Mouse (Mus musculus) CD4-positive, CD25-positive, alpha-beta regulatory T cell, adult 4 months (primary cell): ENCODE measurements around the gene Aire. TPM values are rescaled to one million over a fixed set of nuclear protein-coding genes. Genes with fewer than 3 reads are reported as not detected.
A peak's percentile ranks its signal among the peaks of the same experiment; 100 is the strongest.
"Not testable (repeated sequence)": the region's sequence is repeated elsewhere in the genome, so short reads cannot be mapped to it uniquely, and the experiment has no call there.

Experiments
- ATAC-seq: one replicate; pipeline ENCODE4 v1.8.0; 2017
- polyA plus RNA-seq, 2 experiments: library from polyadenylated mRNA; unstranded; fragments of 100-300 nt; shearing (Covaris generic); gene quantifications; one replicate each; pipeline ENCODE4 v1.2.1; 2017

Aire gene
- polyA plus RNA-seq, 2 experiments from 2014 or later, result 0.33 TPM; not detected in 1

DNA sequence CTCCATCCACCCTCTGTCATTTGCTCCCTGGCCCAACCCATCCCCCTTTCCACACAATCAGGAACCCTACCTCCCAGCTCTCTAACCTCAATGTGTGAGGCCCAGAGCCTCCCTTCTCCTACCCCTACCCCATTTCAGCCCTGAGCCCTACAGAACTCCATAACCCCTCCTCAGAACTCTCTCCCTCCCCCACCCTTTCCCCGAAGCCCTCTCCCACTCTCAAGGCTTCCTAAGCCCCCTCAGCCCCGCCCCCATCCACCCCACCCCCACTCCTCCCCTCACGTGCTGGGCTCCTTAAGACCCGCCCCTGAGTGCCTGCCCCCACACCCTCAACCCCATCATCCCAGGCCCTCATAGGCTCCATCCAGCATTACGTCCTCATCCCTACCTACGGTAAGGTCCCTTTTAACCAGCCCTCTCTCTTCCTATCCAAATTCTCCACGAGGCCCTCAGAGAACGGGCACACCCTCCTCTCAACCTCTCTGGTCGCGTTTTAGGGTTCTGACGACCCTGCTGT lies 6.2 kb upstream of the Aire start:
- ATAC-seq, result no peak

- ATAC-seq, result no peak
Measured at GRCm38 (mm10) chr10:78048061-78048730, 4.8 kb upstream of the Aire start.

DNA sequence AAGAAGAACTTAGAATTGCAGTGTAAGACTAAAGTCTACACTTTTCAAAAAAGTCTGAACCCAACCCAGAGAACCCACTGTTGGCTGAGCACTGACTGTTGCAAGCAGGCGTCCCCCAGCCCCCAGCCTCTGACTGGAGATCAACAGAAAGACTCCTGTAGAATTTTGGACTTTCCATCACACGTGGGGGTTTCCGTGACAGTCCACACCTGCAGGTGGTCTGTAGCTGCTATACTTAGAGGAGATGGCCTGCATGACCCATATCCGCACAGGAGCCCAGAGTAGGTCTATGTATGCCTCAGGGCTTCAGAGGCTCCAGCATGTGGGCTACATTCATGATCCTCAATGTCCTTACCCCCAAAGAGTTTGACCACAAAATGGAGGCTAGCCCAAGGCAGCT lies 3.0 kb upstream of the Aire start:
- ATAC-seq, result no peak

GRCm38 (mm10) chr10:78044531-78044930 lies 1.1 kb upstream of the Aire start:
- ATAC-seq, result no peak

GRCm38 (mm10) chr10:78042697-78043405 lies 559 bp downstream of the Aire start:
- no peak for ATAC-seq

DNA sequence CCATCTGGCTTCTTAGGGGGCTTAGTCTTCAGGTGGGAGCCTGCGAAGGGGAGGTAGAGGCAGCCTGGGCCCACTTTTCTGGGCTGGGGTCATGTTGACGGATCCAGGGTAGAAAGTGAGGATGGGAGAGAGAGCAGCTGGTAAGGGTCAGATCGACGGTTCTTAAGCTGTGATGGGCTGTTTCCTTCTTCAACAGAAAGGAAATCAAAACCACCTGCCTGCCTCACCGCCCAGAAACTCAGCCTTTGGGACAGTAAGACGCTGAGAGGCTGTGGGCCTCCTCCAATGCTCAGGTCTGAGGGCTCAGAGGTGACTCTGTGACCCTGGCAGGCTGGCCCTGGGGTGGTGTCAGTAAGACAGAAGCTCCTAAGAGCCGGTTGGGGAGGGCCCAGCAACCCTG lies 1.3 kb downstream of the Aire start:
- ATAC-seq, result no peak

- ATAC-seq, result no peak
Measured at GRCm38 (mm10) chr10:78041647-78042046, 1.8 kb downstream of the Aire start, which contains the start of gene Dnmt3l. Gene Dnmt3l (plus strand): TSS chr10:78041947.

DNA sequence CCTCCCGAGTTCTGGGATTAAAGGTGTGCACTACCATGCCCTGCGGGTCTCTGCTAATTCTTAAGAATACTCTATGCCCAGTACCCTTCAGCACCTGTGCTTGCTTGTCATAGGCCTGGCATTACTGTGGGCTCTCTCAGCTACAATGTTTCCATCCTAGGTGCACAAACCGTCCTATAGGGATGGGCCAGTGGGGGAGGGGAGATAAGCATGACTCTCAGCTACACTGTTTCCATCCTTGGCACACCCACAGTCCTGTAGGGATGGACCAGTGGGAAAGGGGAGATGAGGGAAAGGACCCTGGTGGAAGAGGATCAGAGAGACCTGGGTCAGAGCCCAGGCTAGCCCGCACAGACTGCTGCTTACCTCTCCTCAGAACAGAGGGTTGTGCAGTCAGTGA lies 6.3 kb downstream of the Aire start:
- no peak for ATAC-seq

DNA sequence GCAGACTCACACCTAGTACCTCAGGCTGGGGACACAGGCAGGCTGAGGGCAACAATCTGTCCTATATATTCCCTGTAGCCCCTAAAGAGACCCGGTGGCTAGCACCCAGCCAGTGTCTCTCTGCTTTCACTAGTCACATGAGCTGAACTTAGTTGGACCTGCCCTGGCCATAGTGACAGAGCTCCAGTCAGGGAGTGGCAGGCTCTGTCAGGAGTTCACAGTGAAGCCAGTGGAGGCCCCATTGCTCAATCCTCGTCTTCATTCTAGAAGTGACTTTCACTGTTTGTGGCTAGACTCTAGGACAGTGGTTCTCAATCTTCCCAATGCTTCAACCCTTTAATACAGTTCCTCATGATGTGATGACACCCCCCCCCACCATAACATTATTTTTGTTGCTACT lies 11.4 kb downstream of the Aire start:
- ATAC-seq, result no peak

GRCm38 (mm10) chr10:78029080-78029479 lies 14.3 kb downstream of the Aire start:
- ATAC-seq, result no peak

GRCm38 (mm10) chr10:78028129-78028528 lies 15.3 kb downstream of the Aire start:
- ATAC-seq, result peak; percentile 90

GRCm38 (mm10) chr10:78025453-78025852 lies 18.0 kb downstream of the Aire start:
- ATAC-seq, result peak; percentile 62

DNA sequence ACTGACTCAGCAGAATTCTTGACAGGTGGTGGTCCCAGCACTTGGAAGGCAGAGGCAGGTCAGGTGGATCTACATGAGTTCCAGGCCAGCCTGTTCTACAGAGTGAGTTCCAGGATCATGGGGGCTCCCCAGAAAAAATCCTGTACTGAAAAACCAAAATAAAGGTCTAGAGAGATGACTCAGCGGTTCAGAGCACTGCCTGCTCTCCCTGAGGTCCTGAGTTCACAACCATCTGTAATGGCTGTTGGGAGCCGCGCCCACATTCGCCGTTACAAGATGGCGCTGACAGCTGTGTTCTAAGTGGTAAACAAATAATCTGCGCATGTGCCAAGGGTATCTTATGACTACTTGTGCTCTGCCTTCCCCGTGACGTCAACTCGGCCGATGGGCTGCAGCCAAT lies 23.4 kb downstream of the Aire start:
- ATAC-seq, result not testable (repeated sequence)

DNA sequence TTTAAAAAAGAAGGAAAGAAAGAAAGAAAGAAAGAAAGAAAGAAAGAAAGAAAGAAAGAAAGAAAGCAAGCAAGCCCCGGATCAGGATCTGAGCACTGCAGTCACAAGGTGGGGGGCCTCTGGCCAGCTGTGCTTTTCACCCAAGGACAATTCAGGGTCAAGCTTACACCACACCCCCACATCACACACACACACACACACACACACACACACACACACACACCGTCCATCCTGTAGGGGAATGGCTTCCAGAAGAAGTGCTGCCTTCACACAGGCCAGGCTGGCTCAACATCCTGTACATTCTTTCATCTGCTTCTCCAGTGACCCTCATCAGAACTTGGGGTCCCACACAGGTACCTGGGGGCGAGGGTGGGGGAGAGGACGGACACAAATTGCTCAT lies 24.1 kb downstream of the Aire start:
- no peak for ATAC-seq

- ATAC-seq, result peak; percentile 98
Measured at GRCm38 (mm10) chr10:78018797-78019203, 24.6 kb downstream of the Aire start.

DNA sequence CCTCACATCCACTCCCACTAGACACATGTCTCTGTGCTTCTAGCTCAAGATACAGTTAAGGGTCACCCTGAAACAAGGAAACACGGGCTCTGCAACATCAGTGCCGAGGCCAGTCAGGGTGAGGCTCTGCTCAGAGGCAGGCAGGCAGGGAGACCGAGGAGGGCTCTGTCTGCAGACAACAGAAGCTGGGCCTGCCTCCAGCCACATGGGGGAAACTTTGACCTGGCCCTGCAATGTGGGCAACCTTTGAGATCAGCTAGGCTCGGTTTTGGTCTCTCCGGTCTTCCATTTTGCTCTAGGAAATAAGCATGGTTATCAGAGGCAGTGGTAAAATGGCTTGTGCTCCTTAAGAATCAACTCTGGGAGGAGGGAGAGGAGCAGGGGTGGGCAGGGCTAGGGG lies 27.0 kb downstream of the Aire start:
- ATAC-seq, result no peak

DNA sequence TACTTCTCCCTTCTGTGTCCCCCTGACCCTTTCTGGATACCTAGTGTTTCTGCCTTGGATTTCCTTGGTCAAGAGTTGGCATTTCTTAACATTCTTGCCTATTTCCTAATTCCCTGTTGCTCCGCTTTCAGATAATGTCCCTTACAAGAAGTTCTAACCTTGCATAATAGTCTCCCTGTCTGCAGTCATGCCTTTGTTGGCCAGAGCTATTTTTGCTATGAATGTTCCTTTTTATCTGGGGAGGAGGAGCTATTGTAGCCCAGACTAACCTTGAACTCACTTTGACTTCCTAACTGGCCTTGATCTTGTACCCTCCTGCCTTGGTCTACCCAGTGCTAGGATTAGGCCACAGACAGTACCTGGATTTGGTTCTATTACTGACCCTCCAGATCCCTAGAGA lies 27.9 kb downstream of the Aire start:
- no peak for ATAC-seq

GRCm38 (mm10) chr10:78012661-78013495 lies 30.5 kb downstream of the Aire start:
- no peak for ATAC-seq

DNA sequence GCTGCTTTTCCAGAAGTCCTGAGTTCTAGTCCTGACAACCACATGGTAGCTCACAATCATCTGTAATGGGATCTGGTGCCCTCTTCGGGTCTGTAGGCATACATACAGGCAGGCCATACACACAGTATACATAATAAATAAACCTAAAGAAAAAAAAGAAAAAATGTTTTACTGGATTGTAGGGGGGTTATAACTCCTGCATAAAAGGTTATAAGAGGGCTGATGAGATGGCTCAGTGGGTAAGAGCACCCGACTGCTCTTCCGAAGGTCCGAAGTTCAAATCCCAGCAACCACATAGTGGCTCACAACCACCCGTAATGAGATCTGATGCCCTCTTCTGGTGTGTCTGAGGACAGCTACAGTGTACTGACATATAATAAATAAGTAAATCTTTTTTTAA lies 32.3 kb downstream of the Aire start:
- not testable (repeated sequence) for ATAC-seq

DNA sequence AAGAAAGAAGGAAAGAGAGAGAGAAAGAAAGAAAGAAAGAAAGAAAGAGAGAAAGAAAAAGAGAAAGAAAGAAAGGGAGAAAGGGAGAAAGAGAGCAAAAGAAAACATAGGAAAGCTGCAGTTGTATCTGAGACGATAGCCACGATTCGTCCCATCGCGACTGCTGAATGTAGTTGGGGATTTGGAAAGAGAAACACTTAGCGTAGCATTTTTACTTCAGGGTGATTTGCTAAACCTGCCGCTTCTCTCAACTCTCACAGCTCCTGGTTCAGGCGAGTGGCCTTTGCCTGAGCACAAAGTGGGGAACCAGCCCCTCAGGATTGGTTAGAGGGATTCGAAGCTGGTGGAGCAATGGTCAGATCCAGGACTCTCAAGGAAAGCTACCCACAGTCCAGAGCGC lies 33.1 kb downstream of the Aire start:
- no peak for ATAC-seq

- ATAC-seq, result peak; percentile 25
Measured at GRCm38 (mm10) chr10:78009945-78010293, 33.5 kb downstream of the Aire start, which contains the start of gene Pfkl. Gene Pfkl (minus strand): TSS chr10:78010083.

DNA sequence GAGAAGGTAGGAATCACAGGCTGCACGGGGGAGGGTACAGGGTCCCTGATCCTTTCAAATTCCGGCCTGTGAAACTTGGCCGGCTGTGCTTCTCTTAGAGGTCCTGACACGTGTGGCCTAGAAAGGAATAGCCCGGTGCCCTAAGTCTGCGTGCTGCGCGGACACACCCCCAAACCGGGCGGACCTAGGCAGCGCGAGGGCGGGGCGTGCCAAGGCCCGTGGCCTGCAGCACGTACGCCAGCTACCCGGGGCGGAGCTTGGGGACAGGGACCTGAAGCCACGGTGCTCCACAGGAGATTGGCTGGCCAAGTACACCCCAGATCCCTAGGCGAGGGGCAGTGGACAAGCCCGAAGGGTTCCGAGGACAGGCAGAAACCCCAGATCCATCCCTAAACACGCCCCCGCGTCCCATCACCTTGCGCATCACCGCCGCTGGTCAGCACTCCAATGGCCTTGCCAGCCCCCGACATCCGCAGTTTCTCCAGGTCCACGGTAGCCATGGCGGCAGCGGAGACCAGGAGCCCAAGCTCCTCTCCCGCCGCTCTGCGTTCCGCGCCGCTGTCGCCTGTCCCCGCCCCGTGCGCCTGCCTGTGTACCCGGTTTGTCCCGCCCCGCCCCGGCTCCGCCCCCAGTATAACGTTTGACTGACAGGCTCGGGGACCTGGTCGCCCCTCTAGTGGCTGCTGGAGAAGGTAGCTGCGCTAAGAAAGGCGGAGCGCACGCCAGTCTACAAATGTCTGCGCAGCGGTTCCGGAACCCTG lies 34.0 kb downstream of the Aire start:
- peak; percentile 91 for ATAC-seq
